In the genomic region with DNA sequence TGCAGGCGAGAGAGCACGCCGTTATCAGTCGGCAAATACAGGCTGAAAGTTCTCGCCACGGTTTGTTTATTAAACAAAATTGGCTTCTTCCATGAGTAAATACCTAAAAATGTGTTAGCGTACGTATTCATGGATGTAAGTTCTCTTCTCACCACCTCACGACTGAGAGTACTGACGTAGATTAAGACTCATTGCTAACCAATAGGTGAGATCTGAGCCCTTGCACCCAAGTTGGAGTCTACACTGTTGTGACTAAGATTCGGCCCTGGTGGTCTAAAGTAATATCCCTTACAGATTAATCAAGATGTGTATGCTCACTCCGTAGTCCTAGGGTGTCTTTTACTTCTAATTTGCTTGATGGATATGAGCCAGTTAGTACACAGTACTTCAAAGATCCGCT, we compare ENCODE assay signal across 8 mouse cellular contexts. TPM values are rescaled to one million over a fixed set of nuclear protein-coding genes. Genes with fewer than 3 reads are reported as not detected.
DNase-seq lines count a peak whose midpoint lies in the region; ATAC-seq lines count a peak whose summit lies in the region.

No protein-coding gene starts in this region.

- H3K4me3 ChIP-seq in hindbrain, embryonic 10.5 days: peak overlapping the region; percentile 75

- no peaks in the 10 kb centered on the region for H3K9me3 ChIP-seq in hindbrain, embryonic 10.5 days

- peaks cover 25% of the 10 kb centered on the region for H3K36me3 ChIP-seq in hindbrain, embryonic 10.5 days

- no peaks in the 10 kb centered on the region for H3K27me3 ChIP-seq in hindbrain, embryonic 10.5 days (ENCODE audit: insufficient read depth, poor library complexity, severe bottlenecking)

- peak; percentile 28 for ATAC-seq in megakaryocyte, adult 5-6 weeks (ENCODE audit: poor library complexity, severe bottlenecking)

- 22% methylated on average over 13 of the region's 13 CpGs for WGBS in hindbrain, embryonic 10.5 days

- peak overlapping the region; percentile 98 for H3K27ac ChIP-seq in hindbrain, embryonic 10.5 days

- peak; percentile 18 to 37 for DNase-seq in cerebellum, postnatal 10 days
- DNase-seq in cerebellum, adult 18-20 months: no peak
- DNase-seq in 416B (ENCODE audit: low read depth): peak; percentile 68
- DNase-seq in c-Kit-positive CD71-positive TER-119-positive erythroid progenitor cells, embryonic 14.5 days (ENCODE audit: low spot score): peak; percentile 59
- no peak for DNase-seq in hindbrain, embryonic 10.5 days (ENCODE audit: low spot score)
- no peak for DNase-seq in urinary bladder, postnatal 10 days (ENCODE audit: low spot score)
- no peak for DNase-seq in gastrocnemius, postnatal 4 days (ENCODE audit: low spot score in 2 of 2)

- peaks cover 6% of the 10 kb centered on the region for H3K4me1 ChIP-seq in hindbrain, embryonic 10.5 days (replicated peaks)

RNA-seq across cellular contexts. Expression of gene Rnpc3, which starts 0.6 kb away (rescaled TPM):
- polyA plus RNA-seq in hindbrain, embryonic 10.5 days (2016; fragmentation: Nextera tagmentation; extraction: Ambion mirVana): 35.6 and 36.3 TPM in 2 replicates
- total RNA-seq in megakaryocyte, adult 5-6 weeks (2015): 40.6 and 53.1 TPM in 2 replicates
- 55.6 and 77.9 TPM in 2 replicates for total RNA-seq in megakaryocyte, adult 5-6 weeks (2017)
- 10 to 100 TPM; 11.7 to 19.3 TPM for total RNA-seq in gastrocnemius, postnatal 4 days (2021)

RNA-seq across cellular contexts. Expression of gene Amy1, which starts 24.1 kb away (rescaled TPM):
- 0.41 and 0.65 TPM in 2 replicates for polyA plus RNA-seq in hindbrain, embryonic 10.5 days (2016; fragmentation: Nextera tagmentation; extraction: Ambion mirVana)
- total RNA-seq in megakaryocyte, adult 5-6 weeks (2015): 0.33 and 1.6 TPM in 2 replicates
- total RNA-seq in megakaryocyte, adult 5-6 weeks (2017): 0.44 and 2.8 TPM in 2 replicates
- total RNA-seq in gastrocnemius, postnatal 4 days (2021): under 1 TPM; 0.41 to 0.81 TPM

Comparison
In these comparisons a context has a peak if more than half of its experiments do, and no peak if none do; other contexts are left out.
1. DNase-seq: peak in cerebellum, postnatal 10 days (2 of 2), 416B (single experiment) and c-Kit-positive CD71-positive TER-119-positive erythroid progenitor cells, embryonic 14.5 days (single experiment); none in cerebellum, adult 18-20 months (0 of 2), hindbrain, embryonic 10.5 days (single experiment), urinary bladder, postnatal 10 days (single experiment) and gastrocnemius, postnatal 4 days (0 of 2).